Mouse (Mus musculus) embryonic facial prominence, embryonic 11.5 days (tissue): ENCODE results near the gene Wdr49. TPM values are rescaled to one million over a fixed set of nuclear protein-coding genes. Genes with fewer than 3 reads are reported as not detected.
"Not testable (repeated sequence)": the region's sequence is repeated elsewhere in the genome, so short reads cannot be mapped to it uniquely, and the experiment has no call there.

Experiments used
- ATAC-seq: fragments of 200-750 bp; cut with Nextera tagmentation; replicated peaks from 2 replicates; pipeline ENCODE4 v1.8.0; 2017; ENCODE audit warnings: low read depth; ENCODE audit not compliant: insufficient number of reproducible peaks, low FRiP score, low TSS enrichment
- DNase-seq: peaks from one replicate; pipeline ENCODE4 v3.0.0-alpha.2; 2015; ENCODE audit warnings: low spot score
- H3K27ac ChIP-seq: fragments of 300-500 bp; sonication (generic); replicated peaks from 2 replicates; pipeline ENCODE4 v1.5.1; 2014; ENCODE audit warnings: mild to moderate bottlenecking, low read depth, low read length, control low read depth
- H3K27me3 ChIP-seq: fragments of 300-500 bp; sonication (generic); 2 replicates; pipeline ENCODE4 v1.6.1; 2014; ENCODE audit warnings: mild to moderate bottlenecking, low read length, moderate library complexity, mixed read lengths; ENCODE audit not compliant: control insufficient read depth, insufficient read depth
- H3K36me3 ChIP-seq: fragments of 300-500 bp; sonication (generic); replicated peaks from 2 replicates; pipeline ENCODE4 v1.6.1; 2014; ENCODE audit warnings: low read depth, mild to moderate bottlenecking, low read length, moderate library complexity, mixed read lengths; ENCODE audit not compliant: control insufficient read depth, insufficient read depth
- H3K4me1 ChIP-seq: fragments of 300-500 bp; sonication (generic); 2 replicates; pipeline ENCODE4 v1.6.1; 2014; ENCODE audit warnings: low read length, mixed read lengths; ENCODE audit not compliant: control insufficient read depth, insufficient read depth
- H3K4me2 ChIP-seq: fragments of 300-500 bp; sonication (generic); 2 replicates; pipeline ENCODE4 v1.6.1; 2014; ENCODE audit warnings: low read depth, mild to moderate bottlenecking, control low read depth, low read length, moderate library complexity
- H3K4me3 ChIP-seq: fragments of 300-500 bp; sonication (generic); 2 replicates; pipeline ENCODE4 v1.5.1; 2014; ENCODE audit warnings: low read depth, low read length, control low read depth
- H3K9ac ChIP-seq: fragments of 300-500 bp; sonication (generic); replicated peaks from 2 replicates; pipeline ENCODE4 v1.6.1; 2014; ENCODE audit warnings: mild to moderate bottlenecking, control low read depth, low read length
- H3K9me3 ChIP-seq: fragments of 300-500 bp; sonication (generic); replicated peaks from 2 replicates; pipeline ENCODE4 v1.6.1; 2016; ENCODE audit warnings: mild to moderate bottlenecking, low read length, inconsistent platforms, mixed read lengths; ENCODE audit not compliant: control insufficient read depth
- WGBS: fragments of 180-500 bp; shearing (Covaris S2); extraction: QIAGEN DNeasy Blood & Tissue Kit; methylation state at CpG from one replicate; pipeline ENCODE4 v1.1.7; 2014; 5-methylcytosine and 5-hydroxymethylcytosine counted together
- polyA plus RNA-seq: library from polyadenylated mRNA; unstranded; fragments of >200 nt; fragmentation: Nextera tagmentation; extraction: Ambion mirVana; gene quantifications from 2 replicates; pipeline ENCODE4 v1.2.1, GENCODE M21; 2014

The Wdr49 gene
- polyA plus RNA-seq, 1 experiment from 2014 or later: not detected

- no peaks in the 10 kb centered on the region for H3K36me3 ChIP-seq
- no peaks in the 10 kb centered on the region for H3K9me3 ChIP-seq
- H3K9ac ChIP-seq: no peak overlapping the region
- no peaks in the 10 kb centered on the region for H3K4me1 ChIP-seq
- H3K27me3 ChIP-seq: no peaks in the 10 kb centered on the region
- DNase-seq (no peak), ATAC-seq (no peak)
- H3K4me2 ChIP-seq: no peak overlapping the region
- H3K4me3 ChIP-seq: no peak overlapping the region
- no peak overlapping the region for H3K27ac ChIP-seq
Measured at GRCm38 (mm10) chr3:75337196-75337595, 144.8 kb downstream of the Wdr49 start.

GRCm38 (mm10) chr3:75320999-75321398, 161.0 kb downstream of the Wdr49 start:
- no peak for ATAC-seq

DNA sequence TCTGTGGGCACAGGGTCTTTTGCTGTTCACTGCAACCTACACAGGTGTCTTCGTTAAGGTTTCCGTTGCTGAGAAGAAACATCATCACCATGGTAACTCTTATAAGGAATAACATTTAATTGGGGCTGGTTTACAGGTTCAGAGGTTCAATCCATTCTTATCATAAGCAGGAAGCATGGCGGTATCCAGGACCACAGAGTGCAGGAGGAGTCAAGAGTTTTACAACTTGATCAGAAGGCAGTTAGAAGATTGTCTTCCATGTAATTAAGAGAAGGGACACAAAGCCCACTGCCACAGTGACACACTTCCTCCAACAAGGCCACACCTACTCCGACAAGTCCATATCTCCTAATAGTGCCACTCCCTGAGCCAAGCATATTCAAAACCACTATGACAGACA, 173.1 kb downstream of the Wdr49 start:
- DNase-seq: no peak
- Histone ChIP-seq H3K9ac (no peak overlapping the region), H3K4me1 (no peaks in the 10 kb centered on the region), H3K4me3 (no peak overlapping the region), H3K27ac (no peak overlapping the region), H3K36me3 (no peaks in the 10 kb centered on the region), H3K27me3 (no peaks in the 10 kb centered on the region), H3K4me2 (no peak overlapping the region), H3K9me3 (no peaks in the 10 kb centered on the region)
- 89% methylated on average over 4 of the region's 4 CpGs for WGBS
- ATAC-seq: no peak

More at GRCm38 (mm10) chr3:75320999-75321398, 161.0 kb downstream of the Wdr49 start:
- H3K27ac ChIP-seq: no peak overlapping the region
- DNase-seq: no peak
- no peak overlapping the region for H3K4me2 ChIP-seq
- no peaks in the 10 kb centered on the region for H3K4me1 ChIP-seq
- no peak overlapping the region for H3K4me3 ChIP-seq
- no peaks in the 10 kb centered on the region for H3K27me3 ChIP-seq
- H3K36me3 ChIP-seq: no peaks in the 10 kb centered on the region
- H3K9ac ChIP-seq: no peak overlapping the region
- WGBS: 80% methylated on average over 4 of the region's 4 CpGs
- H3K9me3 ChIP-seq: no peaks in the 10 kb centered on the region

DNA sequence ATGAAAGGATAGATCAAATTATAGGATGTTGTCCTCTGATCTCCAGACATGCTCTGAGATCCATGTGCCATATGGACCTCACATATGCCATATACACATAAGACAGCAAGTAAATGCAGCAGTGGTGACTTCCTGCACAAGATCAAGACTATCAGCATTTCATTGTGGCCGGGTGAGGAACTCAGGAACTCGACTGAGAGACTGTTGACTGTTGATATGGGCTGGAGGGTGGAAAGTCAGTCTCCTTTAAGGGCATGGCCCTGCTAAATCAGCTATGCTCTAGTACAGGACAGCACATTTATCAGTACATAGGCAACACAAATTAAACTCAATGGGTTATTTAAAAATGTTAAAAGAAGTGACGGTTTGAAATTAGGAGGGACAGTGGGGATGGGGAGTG, 173.7 kb downstream of the Wdr49 start:
- 80% methylated on average over 3 of the region's 3 CpGs for WGBS
- Histone ChIP-seq H3K4me2 (no peak overlapping the region), H3K4me3 (no peak overlapping the region), H3K4me1 (no peaks in the 10 kb centered on the region), H3K36me3 (no peaks in the 10 kb centered on the region), H3K27ac (no peak overlapping the region), H3K27me3 (no peaks in the 10 kb centered on the region), H3K9me3 (no peaks in the 10 kb centered on the region), H3K9ac (no peak overlapping the region)
- no peak for DNase-seq
- no peak for ATAC-seq

DNA sequence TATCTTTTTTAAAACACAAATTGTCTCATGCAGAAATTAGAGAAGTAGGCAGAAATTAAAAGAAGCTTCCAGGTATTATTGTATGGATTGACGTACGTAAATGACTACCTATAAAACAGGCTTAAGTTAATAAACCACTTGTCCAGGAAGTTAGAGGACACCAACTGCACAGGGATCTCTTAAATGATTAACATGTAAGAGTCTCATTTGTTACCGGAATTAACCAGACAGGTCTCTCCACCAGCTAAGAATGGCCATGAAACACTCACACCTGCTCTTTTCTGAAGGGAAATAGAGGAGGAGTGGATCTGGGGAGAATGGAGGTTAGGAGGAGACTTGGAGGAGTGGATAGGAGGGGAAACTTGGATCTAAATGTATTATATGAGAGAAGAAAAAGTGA, 176.4 kb downstream of the Wdr49 start:
- Histone ChIP-seq H3K9me3 (no peaks in the 10 kb centered on the region), H3K4me1 (no peaks in the 10 kb centered on the region), H3K4me3 (no peak overlapping the region), H3K4me2 (no peak overlapping the region), H3K27ac (no peak overlapping the region), H3K27me3 (no peaks in the 10 kb centered on the region), H3K36me3 (no peaks in the 10 kb centered on the region), H3K9ac (no peak overlapping the region)
- 86% methylated on average over 3 of the region's 3 CpGs for WGBS
- ATAC-seq (no peak), DNase-seq (no peak)

DNA sequence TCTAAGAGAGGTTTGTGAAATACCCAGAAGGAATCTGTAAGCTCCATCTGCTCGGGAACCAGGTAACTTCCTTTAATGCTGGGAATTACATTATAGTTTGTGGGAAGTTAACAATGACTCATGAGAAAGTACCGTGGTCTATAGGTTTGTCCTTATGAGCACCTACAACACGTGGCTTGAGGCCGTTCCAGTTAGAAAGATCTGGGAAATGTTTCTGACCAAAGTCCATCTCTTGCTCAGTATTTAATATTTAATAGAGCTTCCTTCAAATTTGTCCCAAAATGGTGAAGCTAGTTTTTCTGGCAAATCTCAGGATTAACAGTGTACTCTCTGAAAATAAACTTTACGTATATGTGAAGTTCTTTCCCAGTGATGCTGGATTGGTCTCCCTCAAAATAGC, 177.3 kb downstream of the Wdr49 start:
- ATAC-seq (no peak), DNase-seq (no peak)
- Histone ChIP-seq H3K4me2 (no peak overlapping the region), H3K4me1 (no peaks in the 10 kb centered on the region), H3K4me3 (no peak overlapping the region), H3K9ac (no peak overlapping the region), H3K27me3 (no peaks in the 10 kb centered on the region), H3K27ac (no peak overlapping the region), H3K9me3 (no peaks in the 10 kb centered on the region), H3K36me3 (no peaks in the 10 kb centered on the region)
- WGBS: 91% methylated on average over 5 of the region's 5 CpGs

DNA sequence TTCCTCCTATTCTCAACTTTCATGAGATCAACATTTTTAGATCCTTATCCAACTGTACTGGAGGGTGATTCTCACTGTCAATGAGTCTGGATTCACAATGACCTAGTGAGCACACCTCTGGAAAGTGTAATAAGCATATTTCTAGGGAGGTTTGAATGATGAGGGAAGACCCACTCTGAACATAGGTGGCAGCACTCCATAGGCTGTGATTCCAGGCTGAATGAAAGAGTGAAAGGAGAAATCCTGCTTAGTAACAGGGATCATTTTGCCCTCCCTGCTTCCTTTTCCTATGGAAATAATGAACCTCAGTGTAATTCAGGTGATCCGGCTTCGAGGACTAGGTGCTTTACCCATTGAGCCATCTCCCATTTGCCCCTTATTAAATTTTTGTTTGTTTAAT, 180.9 kb downstream of the Wdr49 start:
- H3K9me3 ChIP-seq: no peaks in the 10 kb centered on the region
- no peak overlapping the region for H3K9ac ChIP-seq
- no peaks in the 10 kb centered on the region for H3K36me3 ChIP-seq
- 90% methylated on average over 2 of the region's 2 CpGs for WGBS
- H3K27ac ChIP-seq: no peak overlapping the region
- H3K4me2 ChIP-seq: no peak overlapping the region
- DNase-seq: no peak
- ATAC-seq: no peak
- no peak overlapping the region for H3K4me3 ChIP-seq
- no peaks in the 10 kb centered on the region for H3K4me1 ChIP-seq
- no peaks in the 10 kb centered on the region for H3K27me3 ChIP-seq

GRCm38 (mm10) chr3:75299464-75299863, 182.5 kb downstream of the Wdr49 start:
- H3K4me1 ChIP-seq, H3K4me3 ChIP-seq, H3K9me3 ChIP-seq, H3K27ac ChIP-seq, H3K27me3 ChIP-seq, H3K36me3 ChIP-seq, DNase-seq, H3K9ac ChIP-seq, H3K4me2 ChIP-seq, ATAC-seq: not testable (repeated sequence)
- 79% methylated on average over 1 of the region's 1 CpGs for WGBS

- ATAC-seq (no peak), DNase-seq (no peak)
- Histone ChIP-seq H3K36me3 (no peaks in the 10 kb centered on the region), H3K27me3 (no peaks in the 10 kb centered on the region), H3K9me3 (no peaks in the 10 kb centered on the region), H3K4me3 (no peak overlapping the region), H3K27ac (no peak overlapping the region), H3K4me2 (no peak overlapping the region), H3K4me1 (no peaks in the 10 kb centered on the region), H3K9ac (no peak overlapping the region)
- 55% methylated on average over 3 of the region's 3 CpGs for WGBS
Measured at GRCm38 (mm10) chr3:75297758-75298111, 184.2 kb downstream of the Wdr49 start.
